Mouse (Mus musculus) kidney, postnatal 0 days (tissue): ENCODE measurements at regions not wholly inside any gene's neighbourhood (a gene's known extent, or its start where the extent isn't known, plus 50 kb on each side); places are given as distances from the start of the nearest gene placed in this dataset. TPM values are rescaled to one million over a fixed set of nuclear protein-coding genes. Genes with fewer than 3 reads are reported as not detected.

ENCODE experiments used
- ATAC-seq: fragments of 200-750 bp; cut with Nextera tagmentation; replicated peaks from 2 replicates; pipeline ENCODE4 v1.8.0; 2017; ENCODE audit warnings: low read depth, moderate number of reproducible peaks, moderate TSS enrichment, moderate library complexity; ENCODE audit not compliant: low FRiP score
- DNase-seq: peaks from one replicate; pipeline ENCODE4 v3.0.0-alpha.2; 2016; ENCODE audit warnings: low spot score
- H3K27ac ChIP-seq: fragments of 300-500 bp; sonication (generic); 2 replicates; pipeline ENCODE4 v1.5.1; 2014; ENCODE audit warnings: mild to moderate bottlenecking
- H3K27me3 ChIP-seq: fragments of 300-500 bp; sonication (generic); 2 replicates; pipeline ENCODE4 v1.6.1; 2014; ENCODE audit warnings: low read length, mixed read lengths; ENCODE audit not compliant: insufficient read depth
- H3K36me3 ChIP-seq: fragments of 300-500 bp; sonication (generic); 2 replicates; pipeline ENCODE4 v1.6.1; 2014; ENCODE audit warnings: low read length, mixed read lengths; ENCODE audit not compliant: insufficient read depth
- H3K4me1 ChIP-seq: fragments of 300-500 bp; sonication (generic); replicated peaks from 2 replicates; pipeline ENCODE4 v1.6.1; 2014; ENCODE audit warnings: antibody characterized with exemption, low read length, mixed read lengths; ENCODE audit not compliant: insufficient read depth
- H3K4me2 ChIP-seq: fragments of 300-500 bp; sonication (generic); 2 replicates; pipeline ENCODE4 v1.6.1; 2014; ENCODE audit warnings: mild to moderate bottlenecking, low read length, moderate library complexity, mixed read lengths
- H3K4me3 ChIP-seq: fragments of 300-500 bp; sonication (generic); replicated peaks from 2 replicates; pipeline ENCODE4 v1.5.1; 2014; ENCODE audit warnings: low read depth, low read length
- H3K9ac ChIP-seq: fragments of 300-500 bp; sonication (generic); 2 replicates; pipeline ENCODE4 v1.6.1; 2014; ENCODE audit warnings: low read depth, low read length
- H3K9me3 ChIP-seq: fragments of 300-500 bp; sonication (generic); replicated peaks from 2 replicates; pipeline ENCODE4 v1.6.1; 2016; ENCODE audit warnings: low read length, inconsistent platforms, mixed read lengths
- CTCF ChIP-seq: IDR thresholded peaks from 2 replicates; pipeline ENCODE4 v1.5.1; 2016; ENCODE audit warnings: antibody characterized with exemption, low read depth, mild to moderate bottlenecking, moderate library complexity
- WGBS: fragments of 180-500 bp; shearing (Covaris S2); extraction: QIAGEN DNeasy Blood & Tissue Kit; methylation state at CpG from one replicate; pipeline ENCODE4 v1.1.7; 2014; 5-methylcytosine and 5-hydroxymethylcytosine counted together
- microRNA-seq: library from miRNA; unstranded; fragments of <30 nt; microRNA quantifications from one replicate; pipeline ENCODE4, GENCODE M21; 2016

- no peak for TF ChIP-seq CTCF
- H3K36me3 ChIP-seq, result no peaks in the 10 kb centered on the region
- DNase-seq (no peak), ATAC-seq (no peak)
- no peak overlapping the region for H3K4me3 ChIP-seq
- H3K4me2 ChIP-seq, result no peak overlapping the region
- no peaks in the 10 kb centered on the region for H3K4me1 ChIP-seq
- H3K27ac ChIP-seq, result no peak overlapping the region
- H3K9ac ChIP-seq, result no peak overlapping the region
- no peaks in the 10 kb centered on the region for H3K9me3 ChIP-seq
- no peaks in the 10 kb centered on the region for H3K27me3 ChIP-seq
- 77% methylated on average over 6 of the region's 6 CpGs for WGBS
Observed at GRCm38 (mm10) chr1:190239796-190240195, 69.3 kb upstream of the Prox1 start.

GRCm38 (mm10) chr1:190230866-190231265 lies 60.4 kb upstream of the Prox1 start:
- DNase-seq, result peak; percentile 72
- H3K4me2 ChIP-seq, result no peak overlapping the region
- no peak for TF ChIP-seq CTCF
- H3K27ac ChIP-seq, result no peak overlapping the region
- ATAC-seq, result no peak
- H3K27me3 ChIP-seq, result no peaks in the 10 kb centered on the region
- H3K4me1 ChIP-seq, result no peaks in the 10 kb centered on the region
- H3K9me3 ChIP-seq, result no peaks in the 10 kb centered on the region
- no peak overlapping the region for H3K9ac ChIP-seq
- no peak overlapping the region for H3K4me3 ChIP-seq
- WGBS, result 24% methylated on average over 5 of the region's 5 CpGs
- no peaks in the 10 kb centered on the region for H3K36me3 ChIP-seq

DNA sequence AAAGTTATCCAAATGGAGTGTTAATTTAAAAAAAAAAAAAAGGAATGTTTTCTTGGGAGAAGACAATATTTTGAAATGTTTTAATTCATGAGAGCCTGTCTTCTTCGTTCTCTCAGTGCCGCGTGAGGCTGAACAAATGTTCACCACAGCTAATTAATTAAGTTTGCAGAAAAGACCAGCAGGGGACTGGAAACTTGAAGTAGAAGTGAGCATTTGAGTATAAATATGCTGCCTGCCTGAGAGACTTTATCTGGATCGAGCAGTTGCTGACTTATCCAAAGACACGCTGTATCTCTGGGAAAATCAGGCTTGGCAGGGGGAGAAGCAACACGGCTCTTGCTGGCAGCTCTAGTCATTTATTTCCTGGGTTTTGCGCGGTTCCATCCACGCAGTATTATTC lies 49.9 kb upstream of the Prox1 start:
- Histone ChIP-seq H3K27me3 (no peaks in the 10 kb centered on the region), H3K36me3 (no peaks in the 10 kb centered on the region), H3K4me2 (no peak overlapping the region), H3K9me3 (no peaks in the 10 kb centered on the region), H3K27ac (no peak overlapping the region), H3K4me1 (no peaks in the 10 kb centered on the region; the same call in 1 of the 2 replicates), H3K4me3 (no peak overlapping the region), H3K9ac (no peak overlapping the region)
- no peak; the same call in 1 of the 2 replicates for TF ChIP-seq CTCF
- ATAC-seq (no peak), DNase-seq (peak; percentile 25)
- WGBS, result 47% methylated on average over 9 of the region's 9 CpGs

Small RNA genes in the stretch of these regions (microRNA-seq; reads per million reads assigned to microRNA genes)
- gene Gm47294, result not detected
